Mouse (Mus musculus): ENCODE measurements at regions not wholly inside any gene's neighbourhood (a gene's known extent, or its start where the extent isn't known, plus 50 kb on each side); places are given as distances from the start of the nearest gene placed in this dataset.

- DNase-seq (ENCODE audit: low spot score) = no peak
Measured at GRCm38 (mm10) chr17:79498321-79498720, 113.3 kb upstream of the Rmdn2 start.

GRCm38 (mm10) chr17:79501031-79501474 lies 110.6 kb upstream of the Rmdn2 start:
- DNase-seq (ENCODE audit: low spot score) = peak; percentile 22

DNA sequence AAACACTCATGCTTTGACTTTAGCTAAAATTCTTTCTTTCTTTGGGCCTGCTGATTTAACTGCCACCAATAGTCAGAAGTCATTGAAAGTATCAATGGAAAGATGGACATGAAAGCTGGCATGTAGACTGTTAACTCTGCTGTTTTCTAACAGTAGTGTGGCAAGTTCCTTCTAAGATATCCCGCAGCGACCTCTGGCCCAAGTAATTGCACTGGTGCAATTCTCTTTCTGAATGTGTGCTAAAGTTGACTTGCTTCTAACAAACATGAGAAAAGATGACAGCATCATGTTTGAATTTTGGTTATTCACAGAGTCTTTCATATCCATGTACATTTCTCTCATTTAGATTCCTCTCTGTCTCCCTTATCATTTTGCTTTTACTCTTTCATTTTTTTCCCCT lies 109.7 kb upstream of the Rmdn2 start:
- DNase-seq (ENCODE audit: low spot score) = peak; percentile 87

DNA sequence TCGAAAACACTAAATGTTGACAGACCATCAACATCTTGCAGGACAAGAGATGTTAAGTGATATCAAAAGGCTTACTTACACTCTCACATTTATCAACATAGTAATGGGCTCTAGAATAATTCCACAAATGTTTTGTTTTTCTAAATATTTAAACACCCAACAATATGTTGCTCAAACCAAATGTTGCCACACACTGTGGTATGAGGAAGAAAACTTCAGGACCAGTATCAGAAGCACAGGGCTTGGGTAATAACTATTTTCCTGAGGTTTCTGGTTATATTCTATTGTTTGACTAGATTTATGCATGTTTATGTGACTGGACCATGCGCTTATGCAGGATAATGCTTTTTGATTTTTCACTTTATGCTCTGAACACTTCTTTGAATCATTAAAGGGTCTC lies 108.6 kb upstream of the Rmdn2 start:
- peak; percentile 45 for DNase-seq (ENCODE audit: low spot score)

GRCm38 (mm10) chr17:79504209-79504608 lies 107.5 kb upstream of the Rmdn2 start:
- no peak for DNase-seq (ENCODE audit: low spot score)

DNA sequence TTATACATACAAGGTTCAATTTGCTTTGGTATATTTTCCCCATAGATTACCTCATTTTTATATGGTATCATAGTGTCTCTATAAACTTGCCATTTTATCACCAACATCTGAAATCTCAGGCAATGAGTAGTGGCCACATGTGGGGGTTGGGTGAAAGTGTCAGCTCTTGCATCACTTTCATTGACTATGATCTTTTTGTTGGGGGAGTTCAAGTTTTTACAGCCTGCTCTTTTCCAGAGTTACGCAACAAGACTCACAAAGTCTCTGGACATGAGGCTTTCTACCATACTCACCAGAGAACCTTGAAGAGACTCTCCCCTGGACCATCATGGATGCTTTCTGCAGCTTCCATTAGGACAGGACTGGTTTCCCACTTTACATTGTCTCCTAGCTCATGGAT lies 106.1 kb upstream of the Rmdn2 start:
- peak; percentile 54 for DNase-seq (ENCODE audit: low spot score)

- DNase-seq (ENCODE audit: low spot score) = peak; percentile 83
Measured at GRCm38 (mm10) chr17:79509281-79509680, 102.4 kb upstream of the Rmdn2 start.

- no peak for DNase-seq (ENCODE audit: low spot score)
Measured at GRCm38 (mm10) chr17:79509957-79510710, 101.5 kb upstream of the Rmdn2 start.

GRCm38 (mm10) chr17:79511218-79511617 lies 100.4 kb upstream of the Rmdn2 start:
- DNase-seq (ENCODE audit: low spot score) = peak; percentile 52

GRCm38 (mm10) chr17:79514076-79514475 lies 97.6 kb upstream of the Rmdn2 start:
- no peak for DNase-seq (ENCODE audit: low spot score)

DNA sequence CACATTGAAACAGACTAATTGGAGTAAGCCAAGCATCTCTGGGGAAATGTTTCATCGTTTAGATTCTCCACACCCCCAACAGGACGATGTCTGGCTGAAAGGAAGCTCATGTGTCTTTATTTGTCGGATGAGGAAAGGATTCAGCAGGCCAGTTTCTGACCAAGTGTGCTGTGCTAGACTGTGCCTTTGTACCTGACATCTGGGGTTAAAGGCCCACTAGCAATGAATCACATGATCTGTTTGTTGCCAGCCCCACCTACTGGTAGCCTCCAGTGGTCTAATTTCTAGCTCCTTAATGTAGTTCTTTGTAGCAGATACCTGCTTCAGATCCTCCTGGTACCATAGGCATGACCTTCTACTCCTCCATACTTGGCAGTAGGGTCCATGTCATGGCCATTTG lies 93.5 kb upstream of the Rmdn2 start:
- DNase-seq (ENCODE audit: low spot score) = peak; percentile 26

DNA sequence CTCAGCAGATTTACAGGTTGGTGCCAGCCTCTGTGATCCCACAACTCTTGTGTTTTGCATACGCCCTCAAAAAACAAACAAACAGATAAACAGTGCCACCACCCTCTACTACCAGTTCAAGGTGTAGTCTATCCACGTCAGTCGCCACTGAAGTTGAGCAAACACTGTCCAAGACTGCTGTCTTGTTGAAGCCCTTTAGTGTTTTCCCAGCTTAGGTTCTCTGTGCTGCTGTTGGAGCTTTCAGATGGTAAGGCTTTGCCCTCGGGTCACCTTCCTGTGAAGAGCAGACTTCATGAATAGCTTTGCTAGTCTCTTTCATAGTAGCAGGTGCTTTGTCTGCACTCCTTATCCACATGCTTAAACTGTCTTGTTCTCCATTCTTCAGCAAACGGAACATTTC lies 93.0 kb upstream of the Rmdn2 start:
- no peak for DNase-seq (ENCODE audit: low spot score)

DNA sequence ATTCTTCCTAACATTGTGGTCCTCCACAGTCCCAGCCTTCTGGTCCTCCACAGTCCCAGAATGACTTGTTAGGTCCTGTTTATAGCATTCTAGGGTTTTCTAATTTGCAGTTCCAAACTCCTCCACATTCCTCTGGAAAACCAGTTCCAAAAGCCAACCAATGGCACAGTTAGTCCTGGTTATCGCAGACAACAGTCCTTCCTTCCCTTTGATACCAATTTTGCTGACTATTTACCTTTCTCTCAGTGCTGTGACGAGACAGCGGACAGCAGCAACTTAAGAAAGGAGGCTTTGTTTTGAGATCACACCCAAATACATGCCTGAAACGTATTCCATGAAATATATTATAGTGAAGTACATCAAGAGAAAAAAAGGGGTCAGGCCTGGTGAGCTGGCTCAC lies 92.3 kb upstream of the Rmdn2 start:
- DNase-seq (ENCODE audit: low spot score) = no peak

DNA sequence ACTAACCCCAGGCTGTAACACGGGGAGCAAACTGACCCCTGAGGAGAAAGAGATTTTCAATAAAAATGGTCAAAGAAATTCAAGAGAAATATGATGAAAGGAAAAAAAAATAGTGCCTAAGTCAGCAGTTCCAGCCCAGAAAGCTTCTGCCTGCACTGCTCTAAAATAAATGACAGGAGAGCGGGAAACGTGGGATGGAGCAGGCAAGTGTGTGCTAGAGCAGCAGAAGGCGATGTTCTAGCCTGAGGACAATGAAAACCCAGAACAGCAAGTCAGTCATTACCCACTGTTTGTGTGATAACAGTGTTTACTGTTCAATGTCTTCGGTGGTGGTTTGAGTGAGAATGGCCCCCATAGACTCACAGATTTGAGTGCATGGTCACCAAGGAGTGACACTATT lies 91.4 kb upstream of the Rmdn2 start:
- DNase-seq (ENCODE audit: low spot score) = no peak

- DNase-seq (ENCODE audit: low spot score) = no peak
Measured at GRCm38 (mm10) chr17:79521691-79522090, 90.0 kb upstream of the Rmdn2 start.

DNA sequence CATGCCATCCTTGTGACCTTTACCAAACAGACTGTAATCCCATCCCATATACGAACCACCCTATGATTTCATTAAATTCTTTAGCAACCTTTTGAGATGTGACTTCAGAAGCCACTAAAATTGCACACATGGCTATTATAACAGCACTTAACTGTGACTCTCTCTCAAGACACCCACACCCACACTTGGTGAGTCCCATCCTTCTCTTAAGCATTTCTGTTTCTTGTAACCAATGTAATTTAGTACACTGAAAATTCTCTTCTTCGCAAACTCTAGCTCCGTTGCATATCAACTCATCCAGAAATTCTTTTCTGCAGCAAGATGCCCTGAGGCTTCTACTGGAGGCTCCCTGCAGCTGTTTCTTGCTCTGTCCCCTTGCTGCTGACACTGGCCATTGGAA lies 88.4 kb upstream of the Rmdn2 start:
- no peak for DNase-seq (ENCODE audit: low spot score)

GRCm38 (mm10) chr17:79527391-79527790 lies 84.3 kb upstream of the Rmdn2 start:
- no peak for DNase-seq (ENCODE audit: low spot score)

GRCm38 (mm10) chr17:79536549-79536948 lies 75.1 kb upstream of the Rmdn2 start:
- DNase-seq (ENCODE audit: low spot score) = no peak

DNA sequence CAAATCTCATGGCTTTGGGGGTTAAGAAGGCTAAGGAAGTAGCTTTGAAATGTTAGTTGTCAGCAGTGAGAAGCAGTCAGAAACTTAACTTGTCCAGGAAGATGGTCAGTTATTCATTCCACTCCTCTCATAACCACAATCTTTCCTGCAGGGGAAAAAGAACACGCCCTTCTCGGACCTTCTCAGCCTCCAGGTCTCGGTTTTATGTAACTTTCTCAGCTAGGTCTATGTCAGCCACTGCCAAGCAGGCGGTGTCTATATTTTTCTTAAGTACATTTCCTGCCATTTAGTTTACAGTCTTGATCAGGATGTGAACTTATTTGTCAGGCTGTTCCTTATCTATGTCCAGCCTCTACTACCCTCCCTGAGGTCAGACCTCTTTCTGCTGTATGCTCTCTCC lies 72.9 kb upstream of the Rmdn2 start:
- DNase-seq (ENCODE audit: low spot score) = no peak

DNA sequence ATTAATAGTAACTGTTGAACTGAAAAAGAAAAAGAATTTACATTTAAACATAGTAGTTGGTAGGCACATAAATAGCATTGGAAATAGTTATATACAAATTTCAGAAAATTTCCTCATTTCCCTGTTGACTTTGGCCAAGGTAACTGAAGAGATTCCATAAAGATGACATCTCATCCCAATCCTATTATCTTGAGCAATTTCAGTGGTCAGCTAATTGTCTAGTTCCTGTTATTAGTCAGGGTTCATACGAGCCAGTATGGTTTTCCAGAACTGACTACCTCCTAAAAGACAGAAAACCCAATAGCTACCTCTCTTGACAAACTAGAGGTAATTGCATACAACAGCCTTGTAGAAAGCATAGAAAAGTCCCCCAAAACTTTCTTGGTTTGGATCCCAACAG lies 71.6 kb upstream of the Rmdn2 start:
- DNase-seq (ENCODE audit: low spot score) = no peak

DNA sequence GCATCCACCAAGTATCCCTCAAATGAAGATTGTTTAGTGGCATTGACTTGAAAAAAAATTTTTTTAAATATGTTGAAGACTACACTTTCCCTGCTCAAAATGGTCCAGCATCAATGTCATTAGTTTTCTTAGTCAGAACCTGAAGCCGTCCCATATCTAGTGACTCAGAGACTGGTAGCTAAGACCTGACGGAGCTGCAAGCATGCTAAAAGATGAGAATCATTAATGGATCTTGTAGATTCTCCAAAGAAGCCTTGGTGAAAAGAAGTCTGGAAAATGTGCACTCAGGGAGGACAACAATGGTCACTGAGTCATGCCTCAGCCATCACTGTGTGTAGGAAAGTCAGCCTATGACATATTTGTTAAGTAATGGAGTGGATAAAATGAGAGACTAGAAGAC lies 71.2 kb upstream of the Rmdn2 start:
- DNase-seq (ENCODE audit: low spot score) = no peak

GRCm38 (mm10) chr17:79543907-79544522 lies 67.6 kb upstream of the Rmdn2 start:
- DNase-seq (ENCODE audit: low spot score) = peak; percentile 97

- peak; percentile 32 for DNase-seq (ENCODE audit: low spot score)
Measured at GRCm38 (mm10) chr17:79545878-79546277, 65.8 kb upstream of the Rmdn2 start.

GRCm38 (mm10) chr17:79547075-79547474 lies 64.6 kb upstream of the Rmdn2 start:
- DNase-seq (ENCODE audit: low spot score) = no peak

All from adipocyte (in vitro differentiated cells).